Mouse (Mus musculus): ENCODE results near the gene Fen1.

Fen1 gene

DNA sequence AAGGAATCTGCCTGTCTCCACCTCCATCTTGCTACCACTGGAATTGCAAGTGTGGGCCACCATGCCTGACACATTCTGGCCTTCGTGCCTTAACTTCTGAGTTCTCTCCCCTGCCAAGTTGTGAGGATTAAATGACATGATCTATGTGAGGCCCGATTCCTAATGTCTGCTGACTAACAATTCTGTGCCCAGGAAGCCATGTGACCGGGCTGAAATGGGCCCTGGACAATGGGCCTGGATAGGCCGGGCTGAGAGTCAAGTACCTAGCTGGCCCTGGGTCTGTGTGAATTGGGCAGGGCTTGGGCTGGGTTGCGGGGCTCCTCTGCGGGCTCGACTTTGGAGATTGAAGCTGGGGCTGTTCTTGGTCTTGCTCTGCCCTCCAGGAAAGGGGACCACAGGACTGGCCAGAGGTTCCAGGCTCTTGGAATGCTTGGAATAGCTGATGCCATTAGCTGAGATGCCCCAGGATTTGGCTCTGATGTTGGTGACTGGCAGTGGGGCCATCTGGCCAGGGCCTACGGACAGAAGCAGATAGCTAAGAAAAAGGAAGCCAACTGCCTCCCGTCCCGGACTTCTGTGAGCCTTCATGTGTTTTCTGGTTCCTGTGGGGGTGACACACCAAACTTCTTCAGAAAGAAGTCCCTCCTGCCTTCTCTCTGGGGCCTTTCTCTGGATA lies 10.0 kb upstream of the Fen1 start:
- no peak for DNase-seq

DNA sequence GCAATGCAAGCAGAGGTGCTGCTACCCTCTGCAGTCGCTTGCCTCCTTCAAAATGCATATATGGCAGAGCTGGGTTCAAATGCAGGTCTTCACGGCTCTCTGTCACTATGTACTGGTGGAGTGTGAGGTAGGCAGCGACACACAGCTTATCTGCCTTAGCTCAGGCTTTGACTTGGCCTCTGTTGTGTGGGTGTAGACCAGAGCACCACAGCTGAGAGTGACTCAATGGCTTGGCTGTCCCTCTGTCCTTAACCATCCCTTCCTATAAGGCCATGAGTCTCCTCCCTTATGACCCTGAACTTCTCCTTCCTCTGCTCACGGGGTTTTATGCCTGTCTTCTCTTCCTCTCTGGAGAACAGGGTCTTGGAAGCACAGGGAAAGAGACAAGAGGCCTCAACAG lies 6.9 kb upstream of the Fen1 start:
- DNase-seq: no peak

DNA sequence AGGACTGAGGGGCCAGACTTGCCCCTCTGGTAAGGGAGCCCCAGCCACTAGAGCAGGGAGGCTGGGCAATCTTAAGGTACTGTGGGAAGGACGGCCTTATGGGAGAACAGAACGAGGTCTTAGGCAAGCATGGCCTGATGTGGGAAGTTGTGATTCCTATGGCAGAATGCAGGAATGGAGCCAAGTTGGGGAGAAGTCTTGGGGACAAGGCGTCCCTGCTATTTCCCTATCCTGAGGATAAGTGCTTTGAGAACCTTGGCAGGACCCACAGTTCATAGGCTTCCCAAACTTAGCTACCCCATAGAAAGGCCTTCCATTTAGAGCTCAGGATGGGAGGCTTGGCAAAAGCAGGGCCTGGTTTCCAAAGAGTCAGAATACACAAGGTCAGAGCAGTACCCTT lies 4.9 kb upstream of the Fen1 start:
- DNase-seq: no peak

DNA sequence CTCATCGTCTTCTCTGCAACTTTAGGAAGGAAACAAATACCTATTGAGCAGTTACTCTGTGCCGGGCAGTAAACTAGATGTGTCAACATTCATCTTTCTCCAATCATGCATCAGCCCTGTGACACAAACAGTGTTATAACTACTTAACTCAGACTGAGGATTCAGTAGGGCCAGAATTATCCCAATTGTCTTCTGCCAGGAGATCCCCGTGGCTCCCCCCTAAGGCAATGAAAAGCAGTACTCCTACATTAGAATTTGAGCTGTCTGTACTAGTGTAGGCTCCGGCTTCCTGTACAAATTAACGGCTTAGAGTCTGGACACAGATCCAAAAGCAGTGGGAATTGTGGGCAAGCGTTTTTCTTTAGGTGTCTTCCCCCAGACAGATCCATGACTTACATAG lies 1.1 kb upstream of the Fen1 start:
- no peak for DNase-seq

DNA sequence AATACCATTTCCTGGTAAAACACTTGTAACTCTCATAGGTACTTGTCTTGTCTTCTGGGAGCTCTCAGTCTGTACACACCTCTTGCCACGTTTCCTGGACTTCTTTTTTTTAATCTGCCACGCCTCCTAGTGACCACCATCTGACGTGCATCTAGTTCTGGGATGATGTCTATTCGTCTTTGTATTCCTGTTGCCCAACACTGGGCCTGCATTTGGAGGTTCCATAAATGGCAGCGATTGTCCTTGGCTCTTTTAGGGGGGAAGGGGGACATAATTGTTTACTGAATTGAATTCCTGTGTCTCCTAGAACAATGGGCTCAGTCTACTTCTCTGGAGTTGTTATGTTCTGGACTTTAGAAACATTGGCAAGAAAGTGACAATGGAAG lies 640 bp upstream of the Fen1 start:
- DNase-seq: peak; percentile 74

DNA sequence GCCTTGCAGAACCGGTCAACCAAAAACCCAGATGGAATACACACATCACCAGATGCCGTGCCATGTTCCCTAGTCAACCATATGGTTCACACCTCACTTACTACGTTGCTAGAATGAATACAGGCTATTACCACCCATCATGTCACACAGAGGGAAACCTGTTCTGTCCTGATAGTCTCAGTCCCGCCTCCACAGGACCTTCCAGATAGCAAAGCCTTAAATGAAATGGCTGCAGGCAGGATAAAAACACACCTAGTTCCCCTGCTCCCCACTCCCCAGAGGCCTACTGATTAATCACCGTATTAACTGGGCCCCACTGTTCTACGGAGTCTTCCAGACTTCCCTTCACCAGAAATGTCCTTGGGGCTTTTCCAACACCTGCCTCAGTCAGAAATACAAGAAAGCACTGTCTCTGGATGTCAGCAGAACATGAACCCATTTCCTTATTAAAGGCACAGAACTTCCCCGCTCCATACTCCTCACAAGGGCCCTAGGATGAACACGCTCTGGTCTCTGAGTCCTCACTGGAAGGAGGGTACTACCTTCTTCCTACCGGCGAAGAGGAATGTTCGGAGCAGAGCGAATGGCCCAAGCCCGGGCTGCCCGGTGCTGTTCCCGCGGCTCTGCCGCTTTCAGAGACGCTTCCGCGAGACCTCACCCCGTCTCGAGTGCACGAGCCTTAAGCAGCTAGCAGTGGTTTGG lies 672 bp downstream of the Fen1 start:
- DNase-seq: no peak

DNA sequence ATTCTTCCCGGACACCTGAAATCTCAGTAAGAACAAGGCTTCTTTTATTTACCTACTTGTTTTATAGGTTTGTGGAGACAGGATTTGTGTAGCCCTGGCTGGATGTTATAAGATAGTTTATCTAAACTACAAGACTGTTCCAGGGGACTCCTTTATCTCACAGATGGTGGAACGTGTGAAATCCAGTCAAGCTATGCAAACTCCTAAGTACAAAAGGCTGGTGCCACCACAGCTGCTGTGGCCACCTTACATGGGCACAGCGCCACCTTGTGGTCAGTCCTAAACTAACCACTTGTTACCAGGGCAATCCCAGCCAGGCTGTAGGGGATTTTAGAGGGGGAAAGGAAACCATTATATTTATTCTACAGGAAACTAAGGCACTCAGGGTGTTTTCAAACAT lies 5.2 kb downstream of the Fen1 start:
- peak; percentile 87 for DNase-seq

DNA sequence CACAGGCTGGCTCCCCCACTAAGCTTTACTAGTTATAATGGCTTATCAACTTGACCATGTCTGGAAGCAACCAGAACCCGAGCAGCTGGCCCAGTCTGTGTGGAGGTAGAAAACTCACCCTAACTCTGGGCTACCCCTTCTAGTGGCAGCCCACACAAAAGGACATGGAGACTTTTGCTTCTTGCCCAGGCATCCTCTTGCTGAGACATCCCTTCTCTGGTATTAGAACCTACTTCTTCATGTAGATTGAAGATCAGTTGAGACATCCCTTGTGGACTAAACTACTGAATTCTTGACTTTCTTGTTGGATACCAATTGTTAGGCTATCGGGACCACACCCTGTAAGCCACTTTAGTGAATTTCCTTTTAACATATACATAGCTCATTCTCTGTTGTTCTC lies 5.7 kb downstream of the Fen1 start:
- no peak for DNase-seq

DNA sequence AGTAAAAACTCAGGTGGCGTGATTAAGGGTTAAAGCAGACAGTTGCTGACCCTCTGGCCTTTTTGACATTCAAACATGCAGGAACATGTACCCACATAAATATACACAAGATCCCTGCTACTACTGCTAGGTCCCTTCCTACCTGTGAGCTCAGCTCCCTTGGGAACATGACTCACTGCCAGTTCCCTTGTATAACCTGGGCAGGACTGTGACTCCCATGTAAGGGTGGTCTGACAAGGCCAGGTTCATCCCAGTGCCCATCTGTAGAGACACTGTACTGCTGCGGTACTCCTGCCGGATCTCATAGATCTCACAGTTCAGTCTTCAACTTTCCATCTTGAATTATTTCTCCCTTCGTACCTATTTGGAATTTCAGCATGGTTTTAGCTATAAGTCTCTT lies 6.8 kb downstream of the Fen1 start:
- no peak for DNase-seq

DNA sequence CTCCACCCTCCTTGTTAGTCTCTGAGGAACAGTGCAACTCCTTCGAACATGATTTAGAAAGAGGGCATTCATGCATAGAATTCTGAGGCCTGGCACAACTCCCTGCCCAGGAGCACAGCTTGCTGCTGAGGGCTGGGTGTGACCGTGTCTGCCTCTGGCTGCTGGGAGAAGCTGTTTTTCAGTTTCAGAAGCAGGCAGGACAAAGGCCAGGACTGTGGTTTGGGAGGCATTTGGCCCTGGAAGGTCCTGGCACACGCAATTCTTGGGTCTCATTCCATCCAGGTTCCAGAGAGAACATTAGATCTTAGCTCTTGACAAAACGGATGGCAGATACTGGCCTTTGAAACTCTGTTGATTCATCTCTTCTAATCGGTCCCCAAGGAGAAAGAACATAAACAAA lies 8.7 kb downstream of the Fen1 start:
- no peak for DNase-seq

DNA sequence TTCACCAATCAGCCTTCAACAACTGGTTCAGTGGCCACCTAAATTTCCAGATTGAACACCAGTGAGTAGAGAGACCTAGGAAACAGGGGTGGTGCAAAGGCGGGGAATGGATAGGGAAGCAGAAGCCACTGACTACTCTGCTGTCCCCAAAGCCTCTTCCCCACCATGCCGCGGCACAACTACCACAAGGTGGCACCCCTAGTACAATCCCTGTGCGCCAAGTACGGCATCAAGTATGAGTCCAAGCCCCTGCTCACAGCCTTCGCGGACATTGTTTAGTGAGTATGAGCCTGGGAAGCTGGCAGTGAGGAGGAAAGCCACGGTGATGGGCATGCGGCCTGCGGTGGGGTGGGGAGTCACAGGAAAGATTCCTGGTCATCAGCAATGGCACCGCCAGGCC lies 9.6 kb downstream of the Fen1 start:
- DNase-seq: peak; percentile 11

DNA sequence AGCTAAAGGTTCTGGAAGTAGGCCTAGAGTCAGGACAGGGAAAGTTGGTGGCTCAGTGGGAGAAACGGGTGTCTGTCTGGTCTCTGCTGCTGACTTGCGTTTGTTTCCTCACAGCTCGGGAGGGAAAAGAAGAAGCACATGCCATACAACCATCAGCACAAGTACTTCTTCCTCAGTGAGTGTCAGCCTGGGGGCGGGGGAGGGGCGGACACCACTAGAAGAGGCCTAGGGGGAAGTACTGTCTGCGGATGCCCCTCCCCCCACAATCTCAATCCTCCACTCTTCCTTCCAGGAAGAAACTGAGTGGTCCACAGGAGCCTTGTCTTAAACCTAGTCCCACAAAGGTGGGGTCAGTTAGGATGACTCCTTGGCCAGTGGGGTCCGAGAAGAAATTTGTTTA lies 12.6 kb downstream of the Fen1 start:
- DNase-seq: no peak

DNA sequence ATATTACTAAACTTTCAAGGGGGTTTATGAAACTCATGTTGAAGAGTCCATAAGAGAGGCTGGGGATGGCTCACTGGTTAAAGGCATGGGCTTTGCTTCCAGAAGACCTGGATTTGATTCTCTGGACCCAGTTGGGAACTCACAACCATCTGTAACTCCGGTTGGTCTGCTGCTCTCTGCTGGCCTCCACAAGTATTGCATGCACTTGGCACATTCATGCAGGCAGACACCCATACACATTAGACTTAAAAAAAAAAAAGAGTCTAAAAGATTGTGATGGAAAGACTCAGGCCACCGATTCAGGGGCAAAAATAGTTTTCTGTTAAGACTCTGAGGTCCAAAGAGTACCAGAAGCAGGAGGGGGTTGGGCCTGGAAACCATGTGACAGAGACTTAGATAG lies 13.2 kb downstream of the Fen1 start:
- DNase-seq: peak; percentile 81

DNA sequence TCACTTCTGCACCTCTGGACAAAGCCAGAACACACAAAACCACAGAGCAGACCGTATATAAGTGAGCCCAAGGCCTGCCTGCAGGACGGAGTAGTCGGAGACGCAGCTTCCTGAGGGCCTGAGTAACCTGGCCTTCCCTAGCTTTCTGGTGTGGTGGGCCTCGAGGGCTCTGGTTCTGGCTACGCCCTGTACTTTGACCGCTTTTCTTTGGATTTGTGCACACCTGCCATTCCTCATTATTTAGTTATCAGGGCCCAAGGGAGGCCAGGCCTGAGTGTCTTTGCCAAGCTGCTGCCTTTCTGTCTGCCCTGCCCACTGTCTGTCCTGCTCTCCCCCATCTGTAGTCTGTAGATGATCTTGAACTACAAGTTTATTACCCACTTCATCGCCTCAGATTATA lies 14.0 kb downstream of the Fen1 start:
- no peak for DNase-seq

DNA sequence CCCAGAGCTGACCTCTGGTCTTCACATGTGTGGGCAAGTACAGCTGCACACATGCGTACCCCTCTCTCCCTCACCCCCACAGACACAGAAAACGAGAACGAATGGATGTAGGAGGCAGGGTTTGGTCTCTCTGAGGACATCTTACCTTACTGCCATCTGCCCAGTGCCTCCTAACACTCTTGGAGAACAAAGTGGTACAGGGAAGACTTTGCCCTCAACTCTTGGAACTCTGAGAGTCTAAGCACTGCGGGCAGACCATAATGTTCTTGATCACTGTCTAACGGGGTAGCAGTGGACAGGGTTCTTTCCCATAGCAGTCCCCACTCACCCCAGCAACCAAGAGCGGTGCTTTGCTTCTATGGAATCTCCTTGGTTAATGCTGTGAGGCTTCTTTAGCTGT lies 14.9 kb downstream of the Fen1 start:
- no peak for DNase-seq

DNA sequence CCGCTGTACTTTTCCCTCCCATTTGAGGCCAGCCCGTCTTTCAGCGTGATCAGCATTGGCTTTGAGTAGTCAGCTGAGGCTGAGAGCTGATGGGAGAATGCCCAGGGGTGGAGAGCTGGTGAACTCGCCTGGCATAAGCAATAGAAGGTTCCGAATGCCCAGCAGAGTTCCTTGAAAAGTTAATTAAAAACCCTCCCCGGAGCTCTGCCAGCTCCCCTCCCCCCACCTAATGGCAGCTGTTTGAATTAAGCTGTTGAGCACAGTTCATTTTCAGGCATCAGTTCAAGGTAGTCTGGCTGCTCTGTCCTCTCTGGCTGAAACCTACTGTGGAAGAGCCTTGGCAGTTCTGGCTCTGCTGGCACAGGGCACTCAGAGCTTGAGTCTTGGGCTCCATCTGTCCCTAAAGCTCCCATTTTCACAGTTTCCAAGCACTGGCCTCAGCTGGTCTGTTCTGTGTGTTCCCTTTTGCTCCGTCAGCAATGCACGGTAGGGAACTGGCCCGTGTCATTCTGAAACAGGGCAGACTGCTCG lies 15.6 kb downstream of the Fen1 start:
- DNase-seq: no peak

DNA sequence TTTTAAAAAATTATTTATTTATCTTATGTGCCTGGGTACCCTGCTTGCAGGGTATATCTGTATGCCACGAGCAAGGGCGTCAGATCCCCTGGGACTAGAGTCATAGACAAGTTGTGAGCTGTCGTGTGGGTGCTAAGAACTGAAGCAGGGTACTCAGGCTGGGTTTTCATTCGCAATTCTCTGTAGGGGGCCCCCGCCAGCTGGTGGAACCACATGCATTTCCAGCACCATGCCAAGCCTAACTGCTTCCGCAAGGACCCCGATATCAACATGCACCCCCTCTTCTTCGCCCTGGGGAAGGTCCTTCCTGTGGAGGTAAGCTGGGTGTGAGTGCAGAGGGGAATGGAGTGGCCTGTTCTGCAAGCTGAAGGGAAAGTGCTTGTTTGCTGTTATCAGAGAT lies 17.4 kb downstream of the Fen1 start:
- DNase-seq: no peak

DNA sequence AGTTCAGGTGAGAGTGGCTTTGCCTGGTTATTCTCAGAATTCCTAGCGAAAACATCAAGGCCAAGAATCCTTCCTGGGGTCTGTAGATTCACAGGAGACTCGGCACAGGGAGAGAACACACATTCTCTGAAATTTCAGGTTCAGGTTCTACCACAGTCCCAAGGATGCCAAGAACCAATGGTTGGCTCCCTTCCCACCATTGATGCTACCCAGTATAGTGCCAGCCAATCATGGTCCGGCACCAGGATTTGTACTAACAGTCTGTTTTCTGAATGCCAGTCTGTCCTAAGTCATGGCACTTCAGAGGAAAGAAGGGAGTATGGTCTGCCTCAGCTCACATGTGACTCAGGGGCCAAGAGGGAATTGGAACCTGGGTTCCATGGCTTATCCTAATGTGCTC lies 18.1 kb downstream of the Fen1 start:
- no peak for DNase-seq

DNA sequence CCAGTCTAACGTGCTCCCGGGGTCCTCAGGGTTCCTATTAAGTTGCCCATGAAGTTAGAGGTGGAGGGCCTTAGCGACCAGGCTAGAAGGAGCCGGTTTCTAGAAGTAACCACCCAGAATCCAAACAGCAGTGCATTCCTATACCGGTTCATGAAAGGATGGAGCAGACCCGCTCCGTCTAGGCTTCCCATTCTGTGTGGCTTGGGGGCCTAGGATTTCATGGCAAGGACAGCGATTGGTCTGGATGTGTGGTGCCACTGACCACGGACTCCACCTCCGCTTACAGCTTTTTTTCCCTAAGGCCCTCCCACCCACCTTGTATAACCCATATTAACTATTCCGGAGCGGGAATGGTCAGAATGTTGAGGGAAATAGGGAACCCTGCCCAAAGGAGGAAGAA lies 19.9 kb downstream of the Fen1 start:
- DNase-seq: peak; percentile 53

DNA sequence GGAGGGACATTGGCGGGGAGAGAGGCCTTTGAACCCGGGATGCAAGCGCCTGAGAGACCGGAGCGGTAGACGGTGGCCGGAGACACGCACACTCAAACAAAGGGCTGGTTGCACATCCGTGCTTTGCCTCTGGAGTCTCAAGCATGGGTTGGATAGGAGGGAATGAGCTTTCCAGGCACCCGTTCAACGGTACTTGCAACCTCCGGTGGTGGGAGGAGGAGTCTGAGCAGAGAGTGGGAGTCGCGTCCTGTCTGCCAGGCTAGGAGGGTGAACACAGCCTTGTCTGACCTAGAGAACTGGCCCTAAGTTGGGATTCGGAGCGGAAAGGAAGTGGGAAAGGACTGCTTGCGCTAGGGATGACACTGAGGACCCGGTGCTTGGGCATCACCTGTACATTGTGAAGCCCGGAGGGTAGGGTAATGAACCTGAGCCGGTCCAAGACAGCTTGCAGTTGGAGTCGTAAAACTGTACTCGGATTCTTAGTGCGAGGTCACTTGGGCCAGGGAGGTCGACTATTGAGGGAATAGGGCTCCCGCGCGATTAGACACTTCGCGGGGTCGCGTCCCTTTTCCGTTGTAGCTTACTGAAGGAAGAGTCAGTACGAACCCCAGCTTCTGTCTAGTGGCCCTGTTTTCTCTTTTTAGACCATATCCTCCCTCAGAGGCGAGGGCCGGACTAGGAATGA lies 20.5 kb downstream of the Fen1 start:
- peak; percentile 87 for DNase-seq

DNA sequence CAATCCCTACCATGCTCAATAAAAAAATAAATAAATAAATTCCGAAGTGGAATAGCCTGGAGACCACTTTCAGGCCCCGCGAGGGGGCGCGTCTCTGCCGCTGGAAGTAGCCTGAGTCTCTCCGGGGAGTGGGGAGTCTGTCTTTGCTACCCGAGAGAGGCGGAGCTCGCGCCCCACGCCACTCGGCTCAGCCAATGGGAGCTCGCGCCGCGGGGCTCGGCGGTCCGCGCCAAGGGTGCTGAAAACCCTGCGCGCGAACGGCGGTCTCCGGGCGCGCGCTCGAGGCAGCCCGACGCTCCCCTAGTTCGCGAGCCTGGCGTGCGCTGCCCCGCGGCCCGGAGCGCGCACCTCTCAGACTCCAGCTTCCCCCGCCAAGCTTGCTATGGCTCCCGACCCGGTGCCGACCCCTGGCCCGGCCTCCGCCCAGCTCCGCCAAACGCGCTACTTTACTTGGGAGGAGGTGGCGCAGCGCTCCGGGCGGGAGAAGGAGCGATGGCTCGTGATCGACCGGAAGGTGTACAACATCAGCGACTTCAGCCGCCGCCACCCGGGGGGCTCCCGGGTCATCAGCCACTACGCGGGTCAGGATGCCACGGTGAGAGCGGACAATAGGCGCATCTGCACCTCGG lies 21.2 kb downstream of the Fen1 start, which contains the start of gene Fads1:
TSS of gene Fads1 (plus strand) at position 219 of the 629 bp plus-strand sequence.
- DNase-seq: peak; percentile 98

DNA sequence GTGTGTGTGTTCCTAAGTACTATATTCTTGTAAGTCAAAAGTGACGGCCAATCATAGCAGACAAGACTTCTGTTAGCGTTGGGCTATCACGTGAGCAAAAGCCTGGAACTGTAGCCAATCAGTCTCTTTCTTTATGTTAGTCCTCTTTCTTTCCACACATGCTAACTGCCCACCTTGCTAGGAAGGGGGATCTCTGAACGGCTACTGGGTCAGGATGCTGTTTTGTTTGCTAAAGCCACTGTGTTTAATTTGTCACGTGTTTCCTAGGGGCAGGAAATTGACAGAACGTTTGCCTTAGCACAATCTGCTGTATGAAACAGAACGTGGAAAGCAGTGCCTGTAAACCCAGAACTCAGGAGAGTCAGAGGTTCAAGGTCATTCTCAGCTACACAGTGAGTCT lies 21.8 kb downstream of the Fen1 start:
- no peak for DNase-seq

DNA sequence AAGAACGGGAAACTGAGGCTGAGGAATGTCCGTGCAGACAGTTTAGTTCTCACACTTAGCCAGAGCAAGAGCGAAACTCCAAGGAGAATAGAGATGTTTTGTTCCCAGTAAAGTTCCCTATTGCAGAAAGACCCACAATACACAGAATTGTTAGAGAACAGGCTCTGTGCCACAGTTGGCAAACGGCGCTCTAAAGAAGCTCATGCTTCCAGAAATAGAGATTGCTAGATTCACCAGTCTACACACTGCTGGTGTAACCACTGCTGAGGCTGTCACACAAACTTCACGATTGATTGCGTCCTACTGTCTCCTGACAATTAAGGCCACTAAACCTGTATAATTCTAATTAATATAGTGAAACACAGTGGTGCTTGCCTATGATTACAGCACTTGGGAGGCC lies 22.7 kb downstream of the Fen1 start:
- DNase-seq: no peak

DNA sequence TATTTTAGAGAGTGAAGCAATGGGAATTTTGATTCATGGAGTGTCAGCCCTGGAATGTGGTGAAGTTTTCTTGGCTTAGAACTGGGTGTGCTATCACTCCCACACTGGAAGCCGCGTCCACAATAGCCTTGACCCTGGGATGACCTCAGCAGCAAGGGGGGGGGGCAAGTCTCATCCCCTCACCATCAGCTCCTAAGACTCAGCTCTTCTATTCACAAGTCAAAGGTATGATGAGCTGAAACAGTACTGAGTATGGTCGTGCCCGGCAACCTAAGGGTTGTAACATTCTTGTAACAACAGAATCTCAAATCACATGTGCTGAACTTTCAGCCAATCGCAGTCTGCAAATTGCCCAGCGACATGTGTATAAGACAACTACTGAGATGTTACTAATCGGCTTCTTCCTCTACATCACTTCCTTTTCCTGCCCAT lies 27.0 kb downstream of the Fen1 start:
- peak; percentile 25 for DNase-seq
